Mouse (Mus musculus): Measurements from ENCODE around the gene Gm6526. TPM values are rescaled to one million over a fixed set of nuclear protein-coding genes. Genes with fewer than 3 reads are reported as not detected.
"Not testable (repeated sequence)": the region's sequence is repeated elsewhere in the genome, so short reads cannot be mapped to it uniquely, and the experiment has no call there.

Gene Gm6526
- not detected in 2 replicates for total RNA-seq (2014; rRNA removed)
- polyA plus RNA-seq (2015; fragmentation: Nextera tagmentation; extraction: Ambion mirVana) = not detected in 2 replicates

GRCm38 (mm10) chr14:43747566-43747965, at the start of gene Gm6526:
TSS of gene Gm6526 (plus strand) at chr14:43747866.
- not testable (repeated sequence) for DNase-seq (ENCODE audit: low spot score); H3K4me2 ChIP-seq (ENCODE audit: low read depth, low read length); H3K36me3 ChIP-seq (ENCODE audit: insufficient read depth, low read length); H3K9ac ChIP-seq (replicated peaks; ENCODE audit: low read length); H3K4me3 ChIP-seq (ENCODE audit: low read length); H3K9me3 ChIP-seq (ENCODE audit: low read length); H3K4me1 ChIP-seq (ENCODE audit: insufficient read depth, low read length); H3K27me3 ChIP-seq (ENCODE audit: insufficient read depth, low read length); ATAC-seq; H3K27ac ChIP-seq
- WGBS = 79% methylated on average over 4 of the region's 4 CpGs

DNA sequence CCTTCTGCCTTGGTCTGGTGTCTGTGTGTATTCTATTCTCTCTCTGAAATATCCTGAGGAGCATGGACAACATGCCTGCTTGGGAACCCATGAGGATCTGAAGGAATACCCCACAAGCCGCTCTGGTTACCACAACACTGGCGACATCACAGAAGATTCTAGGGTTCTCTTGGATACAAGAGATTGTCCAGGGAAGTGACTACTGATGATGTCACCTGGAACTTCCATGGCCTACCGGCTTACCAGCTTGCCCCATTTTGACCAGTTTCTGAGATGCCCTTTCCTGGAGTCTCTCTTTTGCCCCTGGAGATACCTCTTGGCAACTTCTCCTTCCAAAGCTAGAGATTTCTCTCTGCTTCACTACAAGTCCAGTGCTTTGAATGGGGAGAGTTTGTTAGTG, 20.3 kb upstream of the Gm6526 start, which contains the start of gene Gm16506:
Gene Gm16506 (minus strand): TSS at position 101 of the 400 bp plus-strand sequence.
- H3K27ac ChIP-seq; H3K9me3 ChIP-seq (ENCODE audit: low read length); H3K36me3 ChIP-seq (ENCODE audit: insufficient read depth, low read length); H3K27me3 ChIP-seq (ENCODE audit: insufficient read depth, low read length); H3K4me2 ChIP-seq (ENCODE audit: low read depth, low read length); DNase-seq (ENCODE audit: low spot score); H3K4me1 ChIP-seq (ENCODE audit: insufficient read depth, low read length); H3K9ac ChIP-seq (replicated peaks; ENCODE audit: low read length); ATAC-seq; H3K4me3 ChIP-seq (ENCODE audit: low read length): not testable (repeated sequence)
- WGBS = 94% methylated on average over 1 of the region's 3 CpGs

GRCm38 (mm10) chr14:43784645-43785044, 37.0 kb downstream of the Gm6526 start, which contains the start of gene Gm8180:
TSS of gene Gm8180 (minus strand) at chr14:43784745.
- H3K4me2 ChIP-seq (ENCODE audit: low read depth, low read length); H3K9ac ChIP-seq (replicated peaks; ENCODE audit: low read length); H3K27ac ChIP-seq; H3K4me1 ChIP-seq (ENCODE audit: insufficient read depth, low read length); H3K4me3 ChIP-seq (ENCODE audit: low read length); H3K27me3 ChIP-seq (ENCODE audit: insufficient read depth, low read length); H3K9me3 ChIP-seq (ENCODE audit: low read length); DNase-seq (ENCODE audit: low spot score); ATAC-seq; H3K36me3 ChIP-seq (ENCODE audit: insufficient read depth, low read length): not testable (repeated sequence)
- WGBS = 93% methylated on average over 3 of the region's 3 CpGs

GRCm38 (mm10) chr14:43793811-43794210, 46.1 kb downstream of the Gm6526 start:
- H3K4me1 ChIP-seq (ENCODE audit: insufficient read depth, low read length); H3K9ac ChIP-seq (replicated peaks; ENCODE audit: low read length); H3K4me2 ChIP-seq (ENCODE audit: low read depth, low read length); ATAC-seq; H3K27ac ChIP-seq; H3K9me3 ChIP-seq (ENCODE audit: low read length); DNase-seq (ENCODE audit: low spot score); H3K27me3 ChIP-seq (ENCODE audit: insufficient read depth, low read length); H3K4me3 ChIP-seq (ENCODE audit: low read length); H3K36me3 ChIP-seq (ENCODE audit: insufficient read depth, low read length): not testable (repeated sequence)
- WGBS = 84% methylated on average over 5 of the region's 5 CpGs

GRCm38 (mm10) chr14:43796069-43796904, 48.6 kb downstream of the Gm6526 start:
- H3K9me3 ChIP-seq (ENCODE audit: low read length) = no peaks in the 10 kb centered on the region
- H3K4me3 ChIP-seq (ENCODE audit: low read length) = peak overlapping the region; percentile 18
- TF ChIP-seq CTCF (IDR thresholded peaks at IDR 0.05; ENCODE audit: low read depth) = no peak
- H3K27ac ChIP-seq = no peak overlapping the region
- ATAC-seq = peak; percentile 89
- no peaks in the 10 kb centered on the region for H3K36me3 ChIP-seq (ENCODE audit: insufficient read depth, low read length)
- WGBS = 16% methylated on average over 14 of the region's 14 CpGs
- H3K4me1 ChIP-seq (ENCODE audit: insufficient read depth, low read length) = no peaks in the 10 kb centered on the region
- peak overlapping the region; percentile 45 for H3K4me2 ChIP-seq (ENCODE audit: low read depth, low read length)
- DNase-seq (ENCODE audit: low spot score) = no peak
- H3K9ac ChIP-seq (replicated peaks; ENCODE audit: low read length) = no peak overlapping the region
- H3K27me3 ChIP-seq (ENCODE audit: insufficient read depth, low read length) = no peaks in the 10 kb centered on the region

- H3K27me3 ChIP-seq (ENCODE audit: insufficient read depth, low read length); H3K9ac ChIP-seq (replicated peaks; ENCODE audit: low read length); H3K9me3 ChIP-seq (ENCODE audit: low read length); H3K4me1 ChIP-seq (ENCODE audit: insufficient read depth, low read length); H3K27ac ChIP-seq; H3K36me3 ChIP-seq (ENCODE audit: insufficient read depth, low read length): not testable (repeated sequence)
- ATAC-seq (peak; percentile 87), DNase-seq (ENCODE audit: low spot score) (peak; percentile 8)
- WGBS = 10% methylated on average over 22 of the region's 23 CpGs
- peak overlapping the region; percentile 18 for H3K4me3 ChIP-seq (ENCODE audit: low read length)
- H3K4me2 ChIP-seq (ENCODE audit: low read depth, low read length) = peak overlapping the region; percentile 45
These were observed 49.3 kb downstream of the Gm6526 start for GRCm38 (mm10) chr14:43796905-43797470.

- not testable (repeated sequence) for DNase-seq (ENCODE audit: low spot score); H3K4me1 ChIP-seq (ENCODE audit: insufficient read depth, low read length); H3K27ac ChIP-seq; ATAC-seq; H3K27me3 ChIP-seq (ENCODE audit: insufficient read depth, low read length); H3K36me3 ChIP-seq (ENCODE audit: insufficient read depth, low read length); H3K9ac ChIP-seq (replicated peaks; ENCODE audit: low read length); H3K4me2 ChIP-seq (ENCODE audit: low read depth, low read length); H3K4me3 ChIP-seq (ENCODE audit: low read length); H3K9me3 ChIP-seq (ENCODE audit: low read length)
- TF ChIP-seq CTCF (IDR thresholded peaks at IDR 0.05; ENCODE audit: low read depth) = peak; percentile 45
- WGBS = 18% methylated on average over 7 of the region's 7 CpGs
These were observed 56.8 kb downstream of the Gm6526 start for GRCm38 (mm10) chr14:43804435-43804834.

Other genes starting within 250 kb of the Gm6526 start
- not detected in 2 replicates for gene Gm5799, start 204.3 kb upstream of the Gm6526 start, total RNA-seq (2014; rRNA removed)
- gene Gm5799, start 204.3 kb upstream of the Gm6526 start, polyA plus RNA-seq (2015; fragmentation: Nextera tagmentation; extraction: Ambion mirVana) = not detected in 2 replicates
- not detected in 2 replicates for gene Gm17654, start 168.7 kb upstream of the Gm6526 start, total RNA-seq (2014; rRNA removed)
- gene Gm17654, start 168.7 kb upstream of the Gm6526 start, polyA plus RNA-seq (2015; fragmentation: Nextera tagmentation; extraction: Ambion mirVana) = not detected in 2 replicates
- gene Gm10375, start 139.9 kb upstream of the Gm6526 start, total RNA-seq (2014; rRNA removed) = not detected in 2 replicates
- not detected in 2 replicates for gene Gm10375, start 139.9 kb upstream of the Gm6526 start, polyA plus RNA-seq (2015; fragmentation: Nextera tagmentation; extraction: Ambion mirVana)
- gene Gm8165, start 70.7 kb upstream of the Gm6526 start, total RNA-seq (2014; rRNA removed) = not detected in 2 replicates
- gene Gm8165, start 70.7 kb upstream of the Gm6526 start, polyA plus RNA-seq (2015; fragmentation: Nextera tagmentation; extraction: Ambion mirVana) = not detected in 2 replicates
- not detected in 2 replicates for gene Gm7324, start 50.0 kb upstream of the Gm6526 start, total RNA-seq (2014; rRNA removed)
- gene Gm7324, start 50.0 kb upstream of the Gm6526 start, polyA plus RNA-seq (2015; fragmentation: Nextera tagmentation; extraction: Ambion mirVana) = 0.81 and 1.8 TPM in 2 replicates
- not detected in 2 replicates for gene Gm16506, start 20.4 kb upstream of the Gm6526 start, total RNA-seq (2014; rRNA removed)
- not detected in 2 replicates for gene Gm16506, start 20.4 kb upstream of the Gm6526 start, polyA plus RNA-seq (2015; fragmentation: Nextera tagmentation; extraction: Ambion mirVana)
- gene Gm8180, start 36.9 kb downstream of the Gm6526 start, total RNA-seq (2014; rRNA removed) = not detected in 2 replicates
- gene Gm8180, start 36.9 kb downstream of the Gm6526 start, polyA plus RNA-seq (2015; fragmentation: Nextera tagmentation; extraction: Ambion mirVana) = not detected in 2 replicates
- not detected in 2 replicates for gene Ear1, start 127.7 kb downstream of the Gm6526 start, total RNA-seq (2014; rRNA removed)
- gene Ear1, start 127.7 kb downstream of the Gm6526 start, polyA plus RNA-seq (2015; fragmentation: Nextera tagmentation; extraction: Ambion mirVana) = not detected in 2 replicates
- not detected in 2 replicates for gene Ear10, start 175.7 kb downstream of the Gm6526 start, total RNA-seq (2014; rRNA removed)
- not detected in 2 replicates for gene Ear10, start 175.7 kb downstream of the Gm6526 start, polyA plus RNA-seq (2015; fragmentation: Nextera tagmentation; extraction: Ambion mirVana)
- 1.2 and 1.3 TPM in 2 replicates for gene Gm8113, start 177.5 kb downstream of the Gm6526 start, total RNA-seq (2014; rRNA removed)
- gene Gm8113, start 177.5 kb downstream of the Gm6526 start, polyA plus RNA-seq (2015; fragmentation: Nextera tagmentation; extraction: Ambion mirVana) = 2.6 and 2.9 TPM in 2 replicates
- not detected in 2 replicates for gene Ang5, start 209.2 kb downstream of the Gm6526 start, total RNA-seq (2014; rRNA removed)
- gene Ang5, start 209.2 kb downstream of the Gm6526 start, polyA plus RNA-seq (2015; fragmentation: Nextera tagmentation; extraction: Ambion mirVana) = not detected in 2 replicates

Data from hindbrain, postnatal 0 days (tissue).